Mouse (Mus musculus): Measurements from ENCODE around the gene Rpl18a. TPM values are rescaled to one million over a fixed set of nuclear protein-coding genes. Genes with fewer than 3 reads are reported as not detected.

Gene Rpl18a
- polyA plus RNA-seq, 1 experiment = 441 TPM

- Histone ChIP-seq H3K4me3 (replicated peaks) (peak overlapping the region; percentile 55), H3K27me3 (ENCODE audit: control insufficient read depth) (peaks cover 46% of the 10 kb centered on the region), H3K36me3 (ENCODE audit: control insufficient read depth) (no peaks in the 10 kb centered on the region), H3K9me3 (ENCODE audit: control insufficient read depth, low read length) (no peaks in the 10 kb centered on the region), H3K4me1 (ENCODE audit: control insufficient read depth) (peaks cover 34% of the 10 kb centered on the region)
- TF ChIP-seq TAL1 (IDR thresholded peaks at IDR 0.05; ENCODE audit: low read length) (no peak), GATA1 (IDR thresholded peaks at IDR 0.05; ENCODE audit: low read length) (no peak)
Measured at GRCm38 (mm10) chr8:70856541-70857197, 40.5 kb downstream of the Rpl18a start.

GRCm38 (mm10) chr8:70856028-70856427 is 41.2 kb downstream of the Rpl18a start:
- peaks cover 40% of the 10 kb centered on the region for H3K27me3 ChIP-seq (ENCODE audit: control insufficient read depth)
- H3K4me3 ChIP-seq (replicated peaks) = no peak overlapping the region
- TF ChIP-seq GATA1 (IDR thresholded peaks at IDR 0.05; ENCODE audit: low read length) (no peak), TAL1 (IDR thresholded peaks at IDR 0.05; ENCODE audit: low read length) (no peak)
- no peaks in the 10 kb centered on the region for H3K9me3 ChIP-seq (ENCODE audit: control insufficient read depth, low read length)
- peaks cover 40% of the 10 kb centered on the region for H3K4me1 ChIP-seq (ENCODE audit: control insufficient read depth)
- H3K36me3 ChIP-seq (ENCODE audit: control insufficient read depth) = no peaks in the 10 kb centered on the region

- TF ChIP-seq GATA1 (IDR thresholded peaks at IDR 0.05; ENCODE audit: low read length) (no peak), TAL1 (IDR thresholded peaks at IDR 0.05; ENCODE audit: low read length) (no peak)
- H3K27me3 ChIP-seq (ENCODE audit: control insufficient read depth) = peaks cover 26% of the 10 kb centered on the region
- no peaks in the 10 kb centered on the region for H3K36me3 ChIP-seq (ENCODE audit: control insufficient read depth)
- H3K4me1 ChIP-seq (ENCODE audit: control insufficient read depth) = peaks cover 49% of the 10 kb centered on the region
- H3K9me3 ChIP-seq (ENCODE audit: control insufficient read depth, low read length) = no peaks in the 10 kb centered on the region
- H3K4me3 ChIP-seq (replicated peaks) = no peak overlapping the region
Measured at GRCm38 (mm10) chr8:70853863-70854262, 43.3 kb downstream of the Rpl18a start.

- TF ChIP-seq TAL1 (IDR thresholded peaks at IDR 0.05; ENCODE audit: low read length) = no peak
- TF ChIP-seq GATA1 (IDR thresholded peaks at IDR 0.05; ENCODE audit: low read length) = no peak
- H3K4me3 ChIP-seq (replicated peaks) = no peak overlapping the region
- H3K9me3 ChIP-seq (ENCODE audit: control insufficient read depth, low read length) = no peaks in the 10 kb centered on the region
- H3K4me1 ChIP-seq (ENCODE audit: control insufficient read depth) = peaks cover 44% of the 10 kb centered on the region
- H3K27me3 ChIP-seq (ENCODE audit: control insufficient read depth) = peaks cover 36% of the 10 kb centered on the region
- no peaks in the 10 kb centered on the region for H3K36me3 ChIP-seq (ENCODE audit: control insufficient read depth)
Measured at GRCm38 (mm10) chr8:70852595-70853231, 44.5 kb downstream of the Rpl18a start.

- no peak for TF ChIP-seq GATA1 (IDR thresholded peaks at IDR 0.05; ENCODE audit: low read length)
- no peak for TF ChIP-seq TAL1 (IDR thresholded peaks at IDR 0.05; ENCODE audit: low read length)
- Histone ChIP-seq H3K36me3 (ENCODE audit: control insufficient read depth) (no peaks in the 10 kb centered on the region), H3K9me3 (ENCODE audit: control insufficient read depth, low read length) (no peaks in the 10 kb centered on the region), H3K4me3 (replicated peaks) (no peak overlapping the region), H3K4me1 (ENCODE audit: control insufficient read depth) (peaks cover 40% of the 10 kb centered on the region), H3K27me3 (ENCODE audit: control insufficient read depth) (peaks cover 42% of the 10 kb centered on the region)
Measured at GRCm38 (mm10) chr8:70851837-70852236, 45.4 kb downstream of the Rpl18a start.

- TF ChIP-seq TAL1 (IDR thresholded peaks at IDR 0.05; ENCODE audit: low read length) (no peak), GATA1 (IDR thresholded peaks at IDR 0.05; ENCODE audit: low read length) (no peak)
- Histone ChIP-seq H3K27me3 (ENCODE audit: control insufficient read depth) (peaks cover 40% of the 10 kb centered on the region), H3K9me3 (ENCODE audit: control insufficient read depth, low read length) (no peaks in the 10 kb centered on the region)
Measured at GRCm38 (mm10) chr8:70850947-70851346, 46.3 kb downstream of the Rpl18a start.

GRCm38 (mm10) chr8:70850132-70850845 is 46.9 kb downstream of the Rpl18a start:
- H3K27me3 ChIP-seq (ENCODE audit: control insufficient read depth) = peaks cover 34% of the 10 kb centered on the region
- H3K9me3 ChIP-seq (ENCODE audit: control insufficient read depth, low read length) = no peaks in the 10 kb centered on the region
- TF ChIP-seq TAL1 (IDR thresholded peaks at IDR 0.05; ENCODE audit: low read length) (no peak), GATA1 (IDR thresholded peaks at IDR 0.05; ENCODE audit: low read length) (no peak)
- peaks cover under 1% of the 10 kb centered on the region; the same call in 1 of the 2 replicates for H3K36me3 ChIP-seq (ENCODE audit: control insufficient read depth)
- no peak overlapping the region for H3K4me3 ChIP-seq (replicated peaks)
- peaks cover 44% of the 10 kb centered on the region for H3K4me1 ChIP-seq (ENCODE audit: control insufficient read depth)

More at GRCm38 (mm10) chr8:70850947-70851346, 46.3 kb downstream of the Rpl18a start:
- Histone ChIP-seq H3K36me3 (ENCODE audit: control insufficient read depth) (no peaks in the 10 kb centered on the region), H3K4me1 (ENCODE audit: control insufficient read depth) (peaks cover 41% of the 10 kb centered on the region), H3K4me3 (replicated peaks) (no peak overlapping the region)

- no peak for TF ChIP-seq GATA1 (IDR thresholded peaks at IDR 0.05; ENCODE audit: low read length)
- TF ChIP-seq TAL1 (IDR thresholded peaks at IDR 0.05; ENCODE audit: low read length) = no peak
- H3K27me3 ChIP-seq (ENCODE audit: control insufficient read depth) = peaks cover 28% of the 10 kb centered on the region
Measured at GRCm38 (mm10) chr8:70849333-70849990, 47.8 kb downstream of the Rpl18a start.

More at GRCm38 (mm10) chr8:70849333-70849990, 47.8 kb downstream of the Rpl18a start:
- Histone ChIP-seq H3K36me3 (ENCODE audit: control insufficient read depth) (peaks cover 3% of the 10 kb centered on the region; the same call in 1 of the 2 replicates), H3K4me1 (ENCODE audit: control insufficient read depth) (peaks cover 50% of the 10 kb centered on the region), H3K9me3 (ENCODE audit: control insufficient read depth, low read length) (no peaks in the 10 kb centered on the region), H3K4me3 (replicated peaks) (no peak overlapping the region)

All from erythroblast, embryonic 14.5 days (primary cell).